Mouse (Mus musculus) limb, embryonic 11.5 days (tissue): ENCODE measurements at regions not wholly inside any gene's neighbourhood (a gene's known extent, or its start where the extent isn't known, plus 50 kb on each side); places are given as distances from the start of the nearest gene placed in this dataset.

ENCODE experiments used
- ATAC-seq: fragments of 200-750 bp; cut with Nextera tagmentation; 2 replicates; pipeline ENCODE4 v1.8.0; 2017; ENCODE audit warnings: low read depth; ENCODE audit not compliant: insufficient number of reproducible peaks, low FRiP score, low TSS enrichment
- DNase-seq: peaks from one replicate; pipeline ENCODE4 v3.0.0-alpha.2; 2015; ENCODE audit warnings: low spot score
- H3K27ac ChIP-seq: fragments of 300-500 bp; sonication (generic); replicated peaks from 2 replicates; pipeline ENCODE4 v1.5.1; 2014; ENCODE audit warnings: low read depth, mild to moderate bottlenecking, low read length
- H3K27me3 ChIP-seq: fragments of 300-500 bp; sonication (generic); 2 replicates; pipeline ENCODE4 v1.6.1; 2014; ENCODE audit warnings: mild to moderate bottlenecking, low read length, mixed read lengths; ENCODE audit not compliant: control insufficient read depth, insufficient read depth
- H3K36me3 ChIP-seq: fragments of 300-500 bp; sonication (generic); 2 replicates; pipeline ENCODE4 v1.6.1; 2014; ENCODE audit warnings: mild to moderate bottlenecking, low read length, moderate library complexity, mixed read lengths; ENCODE audit not compliant: control insufficient read depth, insufficient read depth
- H3K4me1 ChIP-seq: fragments of 300-500 bp; sonication (generic); 2 replicates; pipeline ENCODE4 v1.6.1; 2014; ENCODE audit warnings: low read length, mixed read lengths; ENCODE audit not compliant: control insufficient read depth, insufficient read depth
- H3K4me2 ChIP-seq: fragments of 300-500 bp; sonication (generic); 2 replicates; pipeline ENCODE4 v1.6.1; 2014; ENCODE audit warnings: low read depth, mild to moderate bottlenecking, moderate library complexity; ENCODE audit not compliant: severe bottlenecking
- H3K4me3 ChIP-seq: fragments of 300-500 bp; sonication (generic); 2 replicates; pipeline ENCODE4 v1.5.1; 2014; ENCODE audit warnings: low read depth, low read length
- H3K9ac ChIP-seq: fragments of 300-500 bp; sonication (generic); 2 replicates; pipeline ENCODE4 v1.6.1; 2014; ENCODE audit warnings: mild to moderate bottlenecking, low read length
- H3K9me3 ChIP-seq: fragments of 300-500 bp; sonication (generic); 2 replicates; pipeline ENCODE4 v1.6.1; 2016; ENCODE audit warnings: low read length; ENCODE audit not compliant: control insufficient read depth
- WGBS: fragments of 180-500 bp; shearing (Covaris S2); extraction: QIAGEN DNeasy Blood & Tissue Kit; methylation state at CpG from one replicate; pipeline ENCODE4 v1.1.7; 2014; 5-methylcytosine and 5-hydroxymethylcytosine counted together

DNA sequence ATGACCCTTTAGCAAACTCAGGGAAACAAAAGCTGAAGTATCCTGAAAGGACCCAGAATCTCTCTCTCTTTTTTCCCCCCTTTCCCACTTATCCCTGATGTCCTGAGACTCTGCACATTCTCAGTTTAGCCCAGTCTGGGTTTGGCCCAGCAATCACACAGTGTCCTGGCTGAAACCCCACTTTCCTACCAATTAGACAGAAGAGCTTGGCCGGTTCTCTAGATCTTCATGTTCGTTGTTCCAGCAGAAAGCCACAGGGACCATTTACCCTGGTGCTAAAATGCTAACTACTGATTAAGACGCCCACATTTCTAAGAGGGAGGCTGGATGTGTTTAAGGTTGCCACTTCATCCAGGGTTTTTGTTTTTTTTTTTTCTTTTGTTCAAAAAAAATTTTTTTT lies 151.3 kb downstream of the Evx1 start:
- Histone ChIP-seq H3K9ac (no peak overlapping the region), H3K9me3 (no peaks in the 10 kb centered on the region), H3K4me2 (no peak overlapping the region), H3K36me3 (no peaks in the 10 kb centered on the region), H3K27me3 (no peaks in the 10 kb centered on the region), H3K27ac (no peak overlapping the region), H3K4me1 (no peaks in the 10 kb centered on the region; the same call in 1 of the 2 replicates), H3K4me3 (no peak overlapping the region)
- no peak for DNase-seq
- no peak for ATAC-seq
- 76% methylated on average over 3 of the region's 3 CpGs for WGBS

DNA sequence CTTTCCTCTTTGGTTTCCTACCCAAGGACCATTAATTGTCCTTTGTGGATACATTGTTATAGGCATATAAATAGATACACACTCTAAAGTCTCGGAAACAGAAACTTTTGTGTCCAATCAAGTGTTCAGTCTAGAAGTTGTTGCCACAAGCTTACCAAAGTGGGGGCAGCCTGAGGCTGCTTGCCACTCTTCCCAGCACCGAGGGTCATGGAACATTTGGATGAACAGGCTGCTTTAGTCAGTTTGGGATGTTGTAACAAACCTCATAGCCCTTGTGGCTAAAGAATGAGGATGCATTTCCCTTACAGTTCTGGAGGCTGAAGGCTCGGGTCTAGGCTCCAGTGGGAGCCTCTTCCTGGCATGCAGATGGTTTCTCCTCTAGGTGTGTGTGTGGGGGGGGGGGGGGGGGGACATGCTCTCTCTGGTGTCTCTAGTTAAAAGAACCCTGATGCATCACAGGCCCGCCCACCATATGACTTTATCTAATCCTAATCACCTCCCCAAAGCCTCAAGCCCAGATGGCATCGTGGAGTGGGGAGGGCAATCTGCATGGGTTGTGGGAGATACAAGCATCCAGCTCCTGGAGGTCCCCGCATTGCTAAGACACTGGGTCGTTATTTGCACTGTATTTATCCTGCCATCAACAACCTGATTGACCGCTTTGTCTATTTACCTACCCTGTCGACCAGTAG lies 152.7 kb downstream of the Evx1 start:
- Histone ChIP-seq H3K4me3 (no peak overlapping the region), H3K4me1 (no peaks in the 10 kb centered on the region; the same call in 1 of the 2 replicates), H3K27me3 (no peaks in the 10 kb centered on the region), H3K9ac (no peak overlapping the region), H3K36me3 (no peaks in the 10 kb centered on the region), H3K27ac (no peak overlapping the region), H3K9me3 (no peaks in the 10 kb centered on the region), H3K4me2 (no peak overlapping the region)
- WGBS: 76% methylated on average over 9 of the region's 9 CpGs
- DNase-seq (no peak), ATAC-seq (no peak)

DNA sequence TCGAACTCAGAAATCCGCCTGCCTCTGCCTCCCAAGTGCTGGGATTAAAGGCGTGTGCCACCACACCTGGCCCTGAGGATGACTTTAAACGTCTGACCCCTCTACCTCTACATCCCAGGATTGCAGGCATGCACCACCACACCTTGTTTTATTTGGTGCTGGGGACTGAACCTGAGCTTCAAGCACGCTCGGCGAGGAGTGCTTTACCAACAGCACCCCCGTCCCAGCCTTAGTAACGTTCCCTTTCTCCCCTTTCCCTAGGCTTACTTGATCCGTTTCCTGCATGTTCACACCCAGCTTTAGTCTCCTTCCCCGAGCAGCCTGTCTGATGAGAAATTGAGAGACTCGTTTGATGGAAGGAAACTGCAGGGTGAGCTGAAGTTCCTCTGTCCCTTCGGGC lies 157.5 kb downstream of the Evx1 start:
- no peaks in the 10 kb centered on the region for H3K36me3 ChIP-seq
- no peaks in the 10 kb centered on the region for H3K4me1 ChIP-seq
- no peak overlapping the region for H3K4me3 ChIP-seq
- no peaks in the 10 kb centered on the region for H3K9me3 ChIP-seq
- ATAC-seq: no peak
- no peak for DNase-seq
- no peak overlapping the region for H3K9ac ChIP-seq
- 75% methylated on average over 13 of the region's 13 CpGs for WGBS
- H3K4me2 ChIP-seq: no peak overlapping the region
- no peak overlapping the region for H3K27ac ChIP-seq
- H3K27me3 ChIP-seq: no peaks in the 10 kb centered on the region

DNA sequence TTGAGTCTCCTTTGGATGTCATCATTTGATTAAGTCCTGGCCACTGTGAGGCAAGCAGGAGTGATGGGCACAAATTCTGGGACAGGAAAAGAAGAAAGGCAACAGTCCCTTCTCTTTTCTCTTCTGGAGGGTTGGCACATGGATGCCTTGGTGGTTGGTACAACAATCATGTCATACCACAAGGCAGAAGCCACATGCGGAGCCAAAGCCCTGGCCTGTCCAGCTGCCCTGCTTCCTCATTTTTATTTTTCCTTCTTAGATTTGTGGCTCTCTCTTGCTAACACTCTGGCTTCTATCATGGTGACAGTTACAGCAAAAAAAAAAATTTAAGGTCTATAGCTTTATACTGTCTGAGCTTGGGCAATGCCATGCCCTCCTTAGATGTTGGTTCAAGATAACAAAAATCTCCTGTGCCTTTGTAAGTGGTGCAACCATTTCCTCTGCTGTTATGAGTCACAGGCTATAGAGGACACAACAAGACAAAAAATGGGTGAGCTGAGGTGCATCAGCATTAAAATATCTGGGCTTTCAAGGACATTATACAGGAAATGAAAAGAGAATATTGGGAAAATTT lies 158.2 kb downstream of the Evx1 start:
- Histone ChIP-seq H3K27me3 (no peaks in the 10 kb centered on the region), H3K4me3 (no peak overlapping the region), H3K27ac (no peak overlapping the region), H3K9me3 (no peaks in the 10 kb centered on the region), H3K36me3 (no peaks in the 10 kb centered on the region), H3K4me2 (no peak overlapping the region), H3K9ac (no peak overlapping the region), H3K4me1 (no peaks in the 10 kb centered on the region)
- no peak for ATAC-seq
- WGBS: 100% methylated on average over 1 of the region's 1 CpGs
- DNase-seq: no peak

DNA sequence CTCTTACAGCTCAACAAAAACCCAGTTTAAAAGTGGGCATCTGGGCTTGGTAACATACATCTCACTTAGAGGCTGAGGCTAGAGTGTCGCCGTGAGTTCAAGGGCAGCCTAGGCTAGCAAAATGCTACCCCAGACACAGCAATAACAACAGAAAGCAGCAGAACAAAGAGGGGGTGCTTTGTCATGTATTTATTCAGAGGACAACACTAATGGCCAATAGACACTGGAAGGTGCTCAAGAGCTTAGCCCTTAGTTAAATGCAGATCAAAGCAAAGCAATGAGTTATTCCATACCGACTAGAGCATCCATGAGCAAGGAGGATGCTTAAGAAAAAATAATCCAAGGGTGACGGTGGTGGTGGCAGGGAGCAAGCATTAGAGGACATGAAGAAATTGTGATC lies 158.7 kb downstream of the Evx1 start:
- H3K4me2 ChIP-seq: no peak overlapping the region
- H3K9me3 ChIP-seq: no peaks in the 10 kb centered on the region
- DNase-seq (no peak), ATAC-seq (no peak)
- H3K27ac ChIP-seq: no peak overlapping the region
- H3K36me3 ChIP-seq: no peaks in the 10 kb centered on the region
- no peak overlapping the region for H3K9ac ChIP-seq
- H3K4me3 ChIP-seq: no peak overlapping the region
- no peaks in the 10 kb centered on the region for H3K4me1 ChIP-seq
- 85% methylated on average over 4 of the region's 4 CpGs for WGBS
- no peaks in the 10 kb centered on the region for H3K27me3 ChIP-seq

DNA sequence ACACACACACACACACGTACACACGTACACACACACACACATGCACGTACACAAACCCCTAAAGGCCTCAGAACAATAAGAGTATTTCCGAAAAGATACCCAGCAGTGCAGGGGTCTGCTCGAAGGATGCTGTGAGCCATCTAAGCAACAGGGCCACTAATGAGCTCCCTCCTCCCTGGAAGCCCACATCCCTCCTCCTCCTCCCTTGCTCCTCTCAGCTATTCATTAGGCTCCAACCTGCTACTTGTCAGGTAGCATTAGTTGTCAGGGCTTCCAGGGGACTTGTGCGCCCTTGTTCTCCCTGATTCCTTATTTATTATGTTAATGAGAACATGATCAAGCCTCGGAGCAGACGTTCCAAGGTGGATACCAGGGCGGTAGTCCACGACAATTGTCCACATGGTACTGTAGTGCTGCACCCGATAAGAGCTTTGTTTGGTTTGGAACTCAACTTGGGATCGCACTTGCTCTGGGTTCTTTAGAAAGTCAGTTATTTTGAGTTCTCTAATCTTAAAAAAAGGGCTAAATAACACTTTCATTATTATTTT lies 159.8 kb downstream of the Evx1 start:
- no peak for ATAC-seq

DNA sequence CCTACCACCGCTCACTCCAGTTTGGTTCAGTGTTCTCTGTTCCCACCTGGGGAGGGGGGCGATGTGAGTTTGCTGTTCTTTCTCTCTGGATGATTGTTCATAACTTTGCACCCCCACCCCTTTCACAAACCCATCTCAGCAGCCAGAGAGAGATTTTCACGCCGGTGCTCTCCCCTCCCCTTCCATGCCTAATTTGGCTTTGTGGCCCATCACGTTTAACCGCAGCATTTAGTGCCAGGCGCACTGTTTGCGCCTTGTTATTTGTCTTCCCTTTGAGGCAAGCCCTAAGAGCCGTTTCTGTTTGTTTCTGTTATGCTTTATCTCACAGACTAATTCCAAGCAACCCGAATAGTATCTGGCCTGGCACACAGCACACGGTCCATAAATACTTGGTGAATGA lies 160.6 kb downstream of the Evx1 start:
- Histone ChIP-seq H3K36me3 (no peaks in the 10 kb centered on the region), H3K4me1 (peaks cover 6% of the 10 kb centered on the region; the same call in 1 of the 2 replicates)

More for the DNA sequence above, 159.8 kb downstream of the Evx1 start:
- H3K27me3 ChIP-seq: no peaks in the 10 kb centered on the region
- no peak overlapping the region for H3K4me3 ChIP-seq
- H3K4me2 ChIP-seq: no peak overlapping the region
- no peak for DNase-seq
- H3K9me3 ChIP-seq: no peaks in the 10 kb centered on the region
- H3K4me1 ChIP-seq: peaks cover 2% of the 10 kb centered on the region; the same call in 1 of the 2 replicates
- H3K9ac ChIP-seq: no peak overlapping the region
- no peaks in the 10 kb centered on the region for H3K36me3 ChIP-seq
- H3K27ac ChIP-seq: no peak overlapping the region
- 70% methylated on average over 12 of the region's 12 CpGs for WGBS

DNA sequence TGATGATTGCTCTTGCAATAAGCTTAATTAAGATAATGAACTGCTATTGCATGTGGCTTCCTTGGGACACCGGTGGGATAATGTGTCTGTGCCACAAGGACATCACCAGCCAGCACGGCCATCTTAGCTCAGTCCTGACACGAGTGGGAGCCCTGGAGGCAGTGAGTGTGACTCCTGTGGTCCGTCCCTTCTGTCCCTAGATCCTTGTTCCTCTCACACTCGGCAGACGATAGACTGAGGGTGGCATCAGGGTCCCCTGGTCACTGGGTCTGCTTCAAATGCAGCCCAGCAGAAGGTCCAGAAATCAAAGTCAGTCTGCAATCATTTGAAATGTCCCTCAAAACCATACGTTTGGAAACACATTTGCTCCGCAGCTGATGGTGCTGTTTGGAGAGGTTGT lies 162.4 kb downstream of the Evx1 start:
- Histone ChIP-seq H3K4me3 (no peak overlapping the region), H3K4me1 (peaks cover 6% of the 10 kb centered on the region; the same call in 1 of the 2 replicates), H3K4me2 (no peak overlapping the region), H3K9me3 (no peaks in the 10 kb centered on the region), H3K27ac (no peak overlapping the region), H3K36me3 (no peaks in the 10 kb centered on the region), H3K27me3 (no peaks in the 10 kb centered on the region), H3K9ac (no peak overlapping the region)
- ATAC-seq (no peak), DNase-seq (no peak)
- 79% methylated on average over 8 of the region's 8 CpGs for WGBS

More for the DNA sequence above, 160.6 kb downstream of the Evx1 start:
- H3K27ac ChIP-seq: no peak overlapping the region
- no peaks in the 10 kb centered on the region for H3K27me3 ChIP-seq
- no peak overlapping the region for H3K4me3 ChIP-seq
- 42% methylated on average over 11 of the region's 11 CpGs for WGBS
- H3K4me2 ChIP-seq: no peak overlapping the region
- ATAC-seq (no peak), DNase-seq (no peak)
- H3K9ac ChIP-seq: no peak overlapping the region
- H3K9me3 ChIP-seq: no peaks in the 10 kb centered on the region
